Mouse (Mus musculus): Measurements from ENCODE around the gene Plekha5.

- TF ChIP-seq CTCF (IDR thresholded peaks at IDR 0.05; ENCODE audit: low read depth) (no peak), EP300 (IDR thresholded peaks at IDR 0.05; ENCODE audit: low read depth) (no peak)
These were observed 54.2 kb downstream of the Plekha5 start for GRCm38 (mm10) chr6:140478031-140478430.

Measured in liver, postnatal 0 days (tissue).